Mouse (Mus musculus) liver, postnatal 0 days (tissue): ENCODE results near the gene Wdr82.

Experiments used
- CTCF ChIP-seq: sonication (generic); IDR thresholded peaks from 2 replicates; pipeline ENCODE4 v1.5.1; 2016; ENCODE audit warnings: antibody characterized with exemption, low read depth
- EP300 ChIP-seq: IDR thresholded peaks from 2 replicates; pipeline ENCODE4 v1.6.1; 2016; ENCODE audit warnings: antibody characterized with exemption, low read depth, mild to moderate bottlenecking

DNA sequence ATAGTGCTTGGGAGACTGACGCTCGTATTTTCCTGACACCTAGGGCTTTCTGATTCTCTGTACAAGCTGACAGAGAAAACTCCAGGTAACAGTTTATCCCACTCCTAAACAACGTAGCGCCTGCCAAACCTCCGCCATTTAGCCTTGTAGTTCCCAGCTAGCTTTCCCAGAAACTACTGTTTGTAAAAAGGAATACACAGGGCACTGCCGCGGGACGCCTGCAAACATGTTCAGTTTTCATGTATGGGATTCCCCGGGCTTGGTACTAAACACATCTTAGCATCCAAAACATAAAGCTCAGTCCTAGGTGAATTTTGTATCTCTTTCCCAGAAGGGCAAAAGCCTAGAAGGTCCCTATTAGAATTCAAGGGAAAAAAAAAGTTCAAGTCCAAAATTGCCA is 11.5 kb upstream of the Wdr82 start:
- TF ChIP-seq CTCF (no peak), EP300 (no peak)
